Mouse (Mus musculus) ES-E14 (cell line): ENCODE measurements around the gene Pop7. TPM values are rescaled to one million over a fixed set of nuclear protein-coding genes. Genes with fewer than 3 reads are reported as not detected.
A peak's percentile ranks its signal among the peaks of the same experiment; 100 is the strongest.

Source experiments
- DNase-seq: peaks from one replicate; pipeline ENCODE4 v3.0.0-alpha.2; 2013; ENCODE audit warnings: low read depth, low spot score
- H3K27ac ChIP-seq: 2 replicates; pipeline ENCODE4 v1.5.1; 2012; ENCODE audit warnings: low read depth, mild to moderate bottlenecking, low read length, moderate library complexity, mixed read lengths; ENCODE audit not compliant: poor library complexity, insufficient read depth, severe bottlenecking
- H3K36me3 ChIP-seq: 2 replicates; pipeline ENCODE4 v1.6.1; 2012; ENCODE audit warnings: mild to moderate bottlenecking, low read length, moderate library complexity, mixed read lengths; ENCODE audit not compliant: control insufficient read depth, poor library complexity, insufficient read depth, severe bottlenecking
- H3K4me1 ChIP-seq, 2 experiments: fragments of 150-350 bp in 1 of 2; sonication (generic) in 1 of 2; 2 replicates each; pipeline ENCODE4 v1.6.1; 2012; ENCODE audit warnings: low read length in 2 of 2, mild to moderate bottlenecking in 1 of 2, mixed read lengths in 1 of 2; ENCODE audit not compliant: control insufficient read depth in 2 of 2, insufficient read depth in 2 of 2, poor library complexity in 1 of 2
- H3K4me3 ChIP-seq, 2 experiments: fragments of 150-350 bp in 1 of 2; sonication (generic) in 1 of 2; 2 replicates each; pipeline ENCODE4 v1.5.1; 2012; ENCODE audit warnings: low read length in 2 of 2, low read depth in 1 of 2, mild to moderate bottlenecking in 1 of 2, mixed read lengths in 1 of 2; ENCODE audit not compliant: insufficient read depth in 1 of 2, poor library complexity in 1 of 2, severe bottlenecking in 1 of 2
- H3K9ac ChIP-seq: 2 replicates; pipeline ENCODE4 v1.6.1; 2012; ENCODE audit warnings: low read depth, mild to moderate bottlenecking, low read length, mixed read lengths; ENCODE audit not compliant: poor library complexity, insufficient read depth, severe bottlenecking
- H3K9me3 ChIP-seq: fragments of 150-350 bp; sonication (generic); 2 replicates; pipeline ENCODE4 v1.6.1; 2012; ENCODE audit warnings: low read depth, mild to moderate bottlenecking, low read length; ENCODE audit not compliant: control insufficient read depth, insufficient read depth
- CHD2 ChIP-seq: IDR thresholded peaks from 2 replicates; pipeline ENCODE4 v1.6.1; 2014; ENCODE audit warnings: mild to moderate bottlenecking, low read depth, low read length, inconsistent platforms
- HCFC1 ChIP-seq: IDR thresholded peaks from 2 replicates; pipeline ENCODE4 v1.6.1; 2012; ENCODE audit warnings: low read length, inconsistent platforms, borderline replicate concordance; ENCODE audit not compliant: insufficient read depth
- MAFK ChIP-seq: IDR thresholded peaks from 2 replicates; pipeline ENCODE4 v1.6.1; 2014; ENCODE audit warnings: mild to moderate bottlenecking, low read depth, low read length, inconsistent platforms; ENCODE audit not compliant: insufficient read depth
- ZC3H11A ChIP-seq: IDR thresholded peaks from 2 replicates; pipeline ENCODE4 v1.6.1; 2012; ENCODE audit warnings: low read depth, mild to moderate bottlenecking, inconsistent platforms, low read length, borderline replicate concordance
- ZNF384 ChIP-seq: IDR thresholded peaks from 2 replicates; pipeline ENCODE4 v1.6.1; 2012; ENCODE audit warnings: low read depth, low read length, inconsistent platforms
- in situ Hi-C, 2 experiments: fragments of 600-800 bp; cut with MboI; formaldehyde crosslinking; loops; one replicate each; pipeline ENCODE4 v1.15.1; 2025; ENCODE audit warnings: low sequenced_read_pairs in 2 of 2, inconsistent platforms in 1 of 2; ENCODE audit not compliant: unreplicated experiment in 2 of 2
- total RNA-seq: library from RNA; depleted of rRNA; stranded (reverse); fragments of 300-350 nt; gene quantifications from 2 replicates; pipeline ENCODE4 v1.2.3, GENCODE M21; 2012

Pop7 gene
- total RNA-seq, 1 experiment = 41.7 TPM

DNA sequence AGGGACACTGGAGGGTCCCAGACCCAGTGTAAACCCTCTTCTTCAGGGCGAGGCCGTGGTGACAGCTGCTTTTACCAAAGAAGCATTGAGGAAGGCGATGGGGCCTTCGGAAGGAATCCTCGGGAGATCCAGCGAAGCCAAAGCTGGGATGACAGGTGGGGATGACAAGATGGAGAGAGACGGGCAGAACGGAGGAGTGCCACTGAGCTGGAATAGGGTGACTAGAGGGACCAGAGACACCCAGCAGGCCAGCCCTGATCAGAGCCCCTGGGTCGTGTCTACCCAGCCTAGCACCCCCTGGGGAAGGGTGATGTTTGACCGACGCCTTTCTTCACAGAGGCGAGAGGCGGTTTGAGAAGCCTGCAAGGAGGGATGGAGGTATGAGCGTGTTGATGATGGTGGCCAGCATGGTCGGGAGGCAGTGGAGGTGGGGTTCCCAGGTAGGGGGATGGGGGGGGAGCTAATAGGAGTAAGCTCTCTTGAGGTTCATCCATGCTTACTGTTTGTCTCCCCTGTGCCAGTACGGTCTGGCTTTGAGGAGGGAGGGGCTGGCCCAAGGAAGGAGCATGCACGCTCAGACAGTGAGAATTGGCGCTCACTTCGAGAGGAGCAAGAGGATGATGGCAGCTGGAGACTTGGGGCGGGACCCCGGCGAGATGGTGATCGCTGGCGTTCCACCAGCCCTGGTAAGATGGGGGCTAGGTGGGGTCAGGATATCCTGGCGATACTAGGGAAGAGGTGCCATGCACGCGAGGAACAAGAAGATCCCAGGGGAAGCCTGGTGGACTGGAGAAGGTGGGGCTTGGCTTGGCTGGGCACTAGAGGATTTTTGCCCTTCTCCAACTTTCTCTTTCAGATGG is 17.6 kb upstream of the Pop7 start:
- Histone ChIP-seq H3K27ac (no peak overlapping the region), H3K36me3 (peaks cover 70% of the 10 kb centered on the region), H3K9me3 (no peaks in the 10 kb centered on the region), H3K4me1 (peaks cover 8 to 53% of the 10 kb centered on the region in 2 experiments), H3K9ac (0 out of 2 replicates have a peak overlapping the region, but pooled peaks have one; percentile 6), H3K4me3 (no peak overlapping the region)
- TF ChIP-seq ZC3H11A (no peak), ZNF384 (no peak), MAFK (no peak), CHD2 (no peak), HCFC1 (no peak)
- no peak for DNase-seq
- in situ Hi-C loops = no loop called here

DNA sequence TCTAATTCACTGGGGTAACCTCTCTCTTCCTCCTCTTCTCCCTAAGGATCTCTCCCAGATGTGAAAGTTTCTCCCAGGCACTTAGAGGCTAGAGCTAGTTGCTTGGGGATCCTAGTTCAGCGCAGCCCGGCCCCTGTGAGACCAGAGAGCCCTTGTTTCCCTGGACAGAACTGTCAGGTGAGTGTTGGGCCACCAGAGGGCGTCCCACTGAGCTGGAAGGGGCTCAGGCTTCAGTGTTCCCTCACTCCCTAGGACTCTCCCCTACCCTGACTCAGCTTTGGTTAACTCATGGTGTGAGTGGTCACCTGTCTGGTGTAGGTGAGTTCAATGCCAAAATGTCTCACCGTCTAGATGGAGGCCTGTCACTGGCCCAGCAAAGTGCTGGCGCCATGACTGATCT is 16.1 kb upstream of the Pop7 start, which contains the start of gene Gigyf1:
Gigyf1 (plus strand) TSS at position 113 of the 400 bp plus-strand sequence.
- H3K4me1 ChIP-seq = peaks cover 8 to 44% of the 10 kb centered on the region in 2 experiments; a peak in 3 of 4 replicates
- H3K36me3 ChIP-seq = peaks cover 59% of the 10 kb centered on the region
- no peak within 1 kb of the TSS for H3K4me3 ChIP-seq
- DNase-seq = no peak
- H3K9ac ChIP-seq = no peak within 1 kb of the TSS
- no peak within 1 kb of the TSS for H3K27ac ChIP-seq
- TF ChIP-seq MAFK (peak; percentile 14; the same call in 1 of the 2 replicates), HCFC1 (no peak), CHD2 (no peak)
- H3K9me3 ChIP-seq = no peaks in the 10 kb centered on the region
- in situ Hi-C loops = no loop called here

DNA sequence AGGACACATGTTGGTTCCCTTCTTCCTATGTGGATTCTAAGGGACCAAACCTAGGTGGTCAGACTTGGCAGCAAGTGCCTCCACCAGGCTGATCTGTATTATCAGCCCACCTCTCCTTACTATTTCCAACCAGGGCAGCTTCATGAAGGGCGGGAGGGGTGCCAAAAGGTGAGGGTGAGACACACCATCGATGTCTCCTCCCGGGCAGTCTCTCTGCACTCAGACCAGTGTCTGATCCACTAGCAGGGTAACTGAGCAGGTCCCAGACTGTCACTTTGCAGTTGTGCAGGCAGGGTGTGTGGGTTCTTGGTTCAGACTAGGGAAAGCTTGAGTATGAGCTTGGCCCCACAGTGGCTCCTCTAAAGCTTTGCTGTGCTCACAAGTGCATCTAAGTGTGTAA is 12.5 kb upstream of the Pop7 start:
- no peak for DNase-seq
- H3K27ac ChIP-seq = no peak overlapping the region
- peaks cover 25% of the 10 kb centered on the region for H3K36me3 ChIP-seq
- TF ChIP-seq CHD2 (no peak), HCFC1 (no peak), ZNF384 (no peak), MAFK (no peak), ZC3H11A (no peak)
- H3K9ac ChIP-seq = no peak overlapping the region
- in situ Hi-C loops = no loop called here
- peaks cover 6 to 23% of the 10 kb centered on the region in 2 experiments; a peak in 2 of 4 replicates for H3K4me1 ChIP-seq
- no peak overlapping the region for H3K4me3 ChIP-seq
- H3K9me3 ChIP-seq = no peaks in the 10 kb centered on the region

DNA sequence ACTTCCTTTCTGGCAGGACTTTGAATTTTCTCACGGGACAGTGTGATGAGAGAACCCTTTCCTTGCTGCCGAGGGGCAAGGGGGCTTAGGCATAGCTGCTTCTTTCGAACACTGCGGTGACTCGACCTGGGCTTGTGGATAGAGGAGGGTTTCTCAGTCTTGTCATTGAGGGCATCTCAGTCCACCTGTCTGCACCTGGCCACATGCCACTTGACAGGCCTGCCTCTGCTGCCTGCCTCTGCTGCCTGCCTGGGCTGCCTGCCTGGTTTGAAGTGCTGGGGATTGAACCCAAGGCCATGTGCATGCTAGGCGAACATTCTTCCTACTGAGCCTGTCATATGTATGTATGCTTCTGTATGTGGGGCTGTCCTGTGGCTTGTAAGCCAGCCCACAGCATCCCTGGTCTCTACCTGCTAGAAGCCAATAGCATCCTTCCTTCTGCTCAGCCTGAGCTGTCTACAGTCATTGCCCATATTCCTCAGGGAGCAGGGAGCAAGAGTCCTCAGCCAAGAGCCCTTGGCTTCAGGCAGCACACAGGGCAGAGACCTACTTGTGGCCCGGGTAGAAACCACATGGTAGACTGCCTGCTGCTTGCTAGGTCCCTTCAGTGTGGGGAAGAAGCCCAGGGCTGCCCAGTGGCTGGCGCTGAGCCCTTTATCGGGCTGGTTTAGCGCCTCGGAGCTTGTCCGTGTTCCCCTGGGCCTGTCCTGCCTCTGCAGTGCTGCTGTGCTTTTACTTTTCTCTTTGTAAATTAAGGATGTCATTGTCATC is 11.8 kb upstream of the Pop7 start:
- no peak overlapping the region for H3K27ac ChIP-seq
- TF ChIP-seq ZC3H11A = no peak
- TF ChIP-seq HCFC1 = no peak
- no peak for TF ChIP-seq ZNF384
- no peak for TF ChIP-seq CHD2
- no peak for TF ChIP-seq MAFK
- peaks cover 19% of the 10 kb centered on the region for H3K36me3 ChIP-seq
- DNase-seq = no peak
- peaks cover 6 to 19% of the 10 kb centered on the region in 2 experiments; a peak in 3 of 4 replicates for H3K4me1 ChIP-seq
- H3K9ac ChIP-seq = no peak overlapping the region
- in situ Hi-C loops = no loop called here
- H3K4me3 ChIP-seq = no peak overlapping the region
- no peaks in the 10 kb centered on the region for H3K9me3 ChIP-seq
